Mouse (Mus musculus): Measurements from ENCODE around the gene Gon4l. TPM values are rescaled to one million over a fixed set of nuclear protein-coding genes. Genes with fewer than 3 reads are reported as not detected.
A peak's percentile ranks its signal among the peaks of the same experiment; 100 is the strongest.

Gon4l gene
- polyA plus RNA-seq, 1 experiment = 33.4 TPM

DNA sequence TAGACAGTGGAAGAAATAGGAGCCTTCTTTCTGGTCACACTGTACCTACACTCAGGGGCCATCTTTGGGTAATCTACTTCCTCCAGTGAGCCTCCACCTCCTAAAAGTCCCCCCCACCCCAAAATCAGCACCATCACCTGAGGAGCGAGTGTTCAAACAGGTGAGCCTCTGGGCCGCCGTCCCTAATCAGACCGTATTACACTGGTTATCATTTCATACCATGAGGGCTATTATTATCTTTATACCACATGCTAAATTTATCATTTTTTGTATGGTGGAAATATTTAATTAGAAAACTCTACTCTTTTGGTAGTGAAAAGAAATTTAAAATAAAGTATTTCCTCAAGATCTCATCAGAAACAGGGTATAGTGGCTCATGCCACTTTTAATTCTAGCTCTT, 109.1 kb downstream of the Gon4l start:
- TF ChIP-seq POLR2A (IDR thresholded peaks at IDR 0.05; ENCODE audit: borderline replicate concordance, insufficient read depth, low read length) = no peak
- no peak for TF ChIP-seq CTCF (IDR thresholded peaks at IDR 0.05; ENCODE audit: borderline replicate concordance, insufficient read depth, low read depth, low read length)
- Histone ChIP-seq H3K27ac (ENCODE audit: insufficient read depth, low read length) (no peak overlapping the region), H3K4me1 (ENCODE audit: control insufficient read depth, insufficient read depth, low read length) (no peaks in the 10 kb centered on the region), H3K4me3 (replicated peaks; ENCODE audit: insufficient read depth, low read depth, low read length) (no peak overlapping the region), H3K27me3 (ENCODE audit: control insufficient read depth, insufficient read depth, low read length) (no peaks in the 10 kb centered on the region)
- 98% methylated on average over 4 of the region's 4 CpGs for WGBS
- no peak for DNase-seq

DNA sequence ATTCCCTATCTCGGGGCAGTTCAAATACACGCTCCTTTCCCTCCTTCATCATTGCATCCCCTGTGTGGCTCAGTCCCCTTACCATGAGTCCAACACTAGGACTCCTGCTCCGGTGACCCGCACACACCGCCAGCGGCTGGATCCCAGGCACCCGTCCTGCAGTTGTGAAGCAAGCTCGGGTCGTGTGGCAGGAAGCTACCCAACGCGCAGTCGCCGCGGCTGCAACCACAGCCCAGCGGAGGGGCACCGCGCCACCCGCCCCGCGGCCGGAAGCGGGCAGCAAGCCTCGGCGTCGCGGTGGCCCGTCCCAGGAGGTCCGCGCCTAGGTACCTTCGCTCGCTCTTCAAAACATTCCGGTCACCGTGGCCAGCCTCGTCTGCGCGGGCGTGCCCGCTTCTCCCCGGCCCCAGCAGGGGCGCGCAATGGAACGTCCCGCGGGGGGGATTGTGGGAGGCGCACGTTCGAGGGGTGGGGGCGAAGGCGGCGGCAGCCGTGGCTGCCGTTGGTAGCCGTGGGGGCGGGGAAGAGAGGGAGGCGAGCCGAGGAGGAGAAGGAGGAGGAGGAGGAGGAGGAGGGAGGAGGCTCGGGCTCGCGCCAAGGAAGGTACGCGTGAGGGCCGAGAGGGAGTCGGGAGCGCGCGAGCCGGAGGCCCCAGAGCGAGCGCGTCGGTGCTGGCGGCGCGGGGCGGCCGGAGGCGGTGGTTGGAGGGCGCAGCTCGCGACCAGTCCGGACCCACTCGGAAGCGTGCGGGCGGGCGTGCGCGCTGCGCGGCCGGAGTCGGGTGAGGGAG, 115.0 kb downstream of the Gon4l start:
- Histone ChIP-seq H3K4me3 (replicated peaks; ENCODE audit: insufficient read depth, low read depth, low read length) (peak overlapping the region; percentile 66), H3K4me1 (ENCODE audit: control insufficient read depth, insufficient read depth, low read length) (peaks cover 2% of the 10 kb centered on the region; the same call in 1 of the 2 replicates), H3K27me3 (ENCODE audit: control insufficient read depth, insufficient read depth, low read length) (no peaks in the 10 kb centered on the region), H3K27ac (ENCODE audit: insufficient read depth, low read length) (peak overlapping the region; percentile 64)
- under 1% methylated on average over 59 of the region's 92 CpGs for WGBS
- DNase-seq = peak; percentile 91
- TF ChIP-seq POLR2A (IDR thresholded peaks at IDR 0.05; ENCODE audit: borderline replicate concordance, insufficient read depth, low read length) = peak; percentile 47; the same call in 1 of the 2 replicates
- no peak for TF ChIP-seq CTCF (IDR thresholded peaks at IDR 0.05; ENCODE audit: borderline replicate concordance, insufficient read depth, low read depth, low read length)

DNA sequence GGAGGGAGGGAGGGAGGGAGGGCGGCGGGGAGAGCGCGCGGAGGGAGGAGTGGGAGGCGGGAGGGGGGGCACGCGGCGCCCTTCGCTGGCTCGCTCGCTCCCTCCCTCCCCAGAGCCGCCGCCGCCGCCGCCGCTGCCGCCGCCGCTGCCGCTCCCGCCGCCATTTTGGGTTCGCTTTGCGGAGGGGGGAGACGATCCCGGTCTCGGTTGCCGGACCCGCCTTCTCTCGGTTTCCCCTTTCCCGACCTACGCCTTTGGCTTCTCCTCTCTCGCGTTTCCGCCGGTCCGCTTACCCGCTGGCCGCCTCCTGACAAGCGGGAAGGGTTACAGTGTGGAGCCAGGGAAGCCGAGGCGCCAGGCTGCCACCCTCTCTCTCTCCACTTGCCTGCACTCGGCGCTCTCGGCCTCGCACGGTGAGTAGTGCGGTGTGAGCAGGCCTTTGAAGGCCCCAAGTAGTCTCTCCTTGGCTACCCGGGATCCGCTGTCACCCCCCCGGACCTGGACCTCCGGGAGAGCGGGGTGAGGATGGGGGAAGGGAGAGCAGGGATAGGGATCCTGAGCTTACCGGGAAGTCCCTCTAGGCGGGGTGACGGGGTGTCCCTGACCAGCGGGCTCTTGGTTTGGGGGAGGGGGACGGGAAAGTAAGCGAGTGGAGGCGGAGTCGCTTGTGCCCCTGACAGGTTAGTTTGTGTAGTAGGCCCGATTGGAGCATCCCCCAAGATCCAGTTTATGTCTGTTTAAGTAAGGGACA, 115.7 kb downstream of the Gon4l start, which contains the start of the genes Ash1l and Dap3:
Ash1l (plus strand) TSS at position 47 of the 751 bp plus-strand sequence.
Dap3 (minus strand) TSS at position 606 of the 751 bp plus-strand sequence.
- 1% methylated on average over 43 of the region's 64 CpGs for WGBS
- Histone ChIP-seq H3K27me3 (ENCODE audit: control insufficient read depth, insufficient read depth, low read length) (no peaks in the 10 kb centered on the region), H3K4me3 (replicated peaks; ENCODE audit: insufficient read depth, low read depth, low read length) (peak within 1 kb of the TSS; percentile 77), H3K27ac (ENCODE audit: insufficient read depth, low read length) (peak within 1 kb of the TSS; percentile 92), H3K4me1 (ENCODE audit: control insufficient read depth, insufficient read depth, low read length) (peaks cover 2% of the 10 kb centered on the region; the same call in 1 of the 2 replicates)
- DNase-seq = peak; percentile 79 to 87
- peak; percentile 24; the same call in 1 of the 2 replicates for TF ChIP-seq CTCF (IDR thresholded peaks at IDR 0.05; ENCODE audit: borderline replicate concordance, insufficient read depth, low read depth, low read length)
- 0 out of 2 replicates have a peak, but pooled peaks have one; percentile 19 for TF ChIP-seq POLR2A (IDR thresholded peaks at IDR 0.05; ENCODE audit: borderline replicate concordance, insufficient read depth, low read length)

DNA sequence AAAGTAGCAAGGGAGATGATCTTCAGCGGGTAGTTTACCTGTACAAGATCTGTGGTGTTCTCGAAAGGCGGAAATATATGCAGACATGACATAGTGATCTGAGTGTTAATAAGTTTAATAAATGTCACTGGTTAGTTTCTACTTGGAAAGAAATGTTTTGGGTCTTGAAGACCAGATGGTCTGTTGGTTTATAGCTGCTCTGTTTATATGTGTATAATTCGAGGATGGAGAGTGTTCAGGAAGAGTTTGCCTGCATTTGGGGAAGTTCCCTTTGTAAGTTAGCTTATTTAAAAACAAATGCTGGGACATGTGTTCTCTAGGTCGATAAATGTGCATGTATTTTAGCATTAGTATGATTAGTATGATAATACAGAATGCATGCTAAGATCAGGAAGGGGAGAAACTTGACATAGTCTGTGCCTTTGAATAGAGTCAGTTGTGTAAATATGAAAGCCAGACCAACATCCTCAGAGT, 116.3 kb downstream of the Gon4l start:
- WGBS = under 1% methylated on average over 5 of the region's 5 CpGs

DNA sequence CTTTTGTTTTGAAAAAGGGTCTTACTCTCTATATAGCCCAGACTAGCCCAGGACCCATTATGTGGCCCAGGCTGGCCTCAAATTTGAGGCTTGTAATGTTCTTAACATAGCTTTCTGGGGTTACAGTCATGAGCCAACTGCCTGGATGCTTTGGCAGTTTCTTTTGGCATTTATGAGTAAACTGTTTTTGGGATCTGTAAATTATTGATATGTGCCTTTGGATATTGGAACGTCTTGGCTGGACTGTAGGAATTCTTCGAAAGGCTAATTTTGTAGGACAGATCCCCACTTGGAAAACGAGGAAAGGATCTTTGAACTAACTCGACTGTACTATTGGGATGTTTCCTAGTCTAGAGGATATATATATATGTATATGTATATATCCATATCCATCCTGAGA, 118.2 kb downstream of the Gon4l start:
- TF ChIP-seq POLR2A (IDR thresholded peaks at IDR 0.05; ENCODE audit: borderline replicate concordance, insufficient read depth, low read length) (no peak), CTCF (IDR thresholded peaks at IDR 0.05; ENCODE audit: borderline replicate concordance, insufficient read depth, low read depth, low read length) (no peak)
- Histone ChIP-seq H3K4me3 (replicated peaks; ENCODE audit: insufficient read depth, low read depth, low read length) (no peak overlapping the region), H3K4me1 (ENCODE audit: control insufficient read depth, insufficient read depth, low read length) (peaks cover 2% of the 10 kb centered on the region; the same call in 1 of the 2 replicates), H3K27ac (ENCODE audit: insufficient read depth, low read length) (no peak overlapping the region), H3K27me3 (ENCODE audit: control insufficient read depth, insufficient read depth, low read length) (no peaks in the 10 kb centered on the region)
- 65% methylated on average over 4 of the region's 4 CpGs for WGBS
- no peak for DNase-seq

More for the DNA sequence above, 116.3 kb downstream of the Gon4l start:
- Histone ChIP-seq H3K4me3 (replicated peaks; ENCODE audit: insufficient read depth, low read depth, low read length) (peak overlapping the region; percentile 77), H3K4me1 (ENCODE audit: control insufficient read depth, insufficient read depth, low read length) (peaks cover 2% of the 10 kb centered on the region; the same call in 1 of the 2 replicates), H3K27ac (ENCODE audit: insufficient read depth, low read length) (peak overlapping the region; percentile 92; the same call in 1 of the 2 replicates), H3K27me3 (ENCODE audit: control insufficient read depth, insufficient read depth, low read length) (no peaks in the 10 kb centered on the region)
- TF ChIP-seq CTCF (IDR thresholded peaks at IDR 0.05; ENCODE audit: borderline replicate concordance, insufficient read depth, low read depth, low read length) (no peak), POLR2A (IDR thresholded peaks at IDR 0.05; ENCODE audit: borderline replicate concordance, insufficient read depth, low read length) (no peak)
- no peak for DNase-seq

DNA sequence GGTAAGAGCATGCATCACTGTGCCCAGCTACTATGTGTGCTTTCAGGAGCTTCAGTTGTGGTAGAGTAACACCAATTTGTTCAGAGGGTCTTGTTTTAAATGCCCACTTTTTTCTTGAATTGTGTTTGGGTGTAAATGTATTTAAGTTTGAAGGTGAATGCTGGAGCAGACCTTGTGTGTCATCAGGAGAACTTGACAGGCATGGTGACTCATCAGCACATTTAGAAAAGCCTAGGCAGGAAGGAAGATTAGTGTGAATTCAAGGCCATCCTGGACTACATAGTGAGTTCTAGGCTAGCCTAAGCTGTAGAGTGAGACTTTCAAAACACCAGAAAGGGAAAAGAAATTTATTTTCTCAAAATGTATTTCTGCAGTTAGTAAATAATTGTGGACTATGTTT, 118.7 kb downstream of the Gon4l start:
- TF ChIP-seq POLR2A (IDR thresholded peaks at IDR 0.05; ENCODE audit: borderline replicate concordance, insufficient read depth, low read length) = no peak
- TF ChIP-seq CTCF (IDR thresholded peaks at IDR 0.05; ENCODE audit: borderline replicate concordance, insufficient read depth, low read depth, low read length) = no peak
- H3K4me1 ChIP-seq (ENCODE audit: control insufficient read depth, insufficient read depth, low read length) = peaks cover 2% of the 10 kb centered on the region; the same call in 1 of the 2 replicates
- no peak for DNase-seq
- no peaks in the 10 kb centered on the region for H3K27me3 ChIP-seq (ENCODE audit: control insufficient read depth, insufficient read depth, low read length)
- H3K27ac ChIP-seq (ENCODE audit: insufficient read depth, low read length) = no peak overlapping the region
- no peak overlapping the region for H3K4me3 ChIP-seq (replicated peaks; ENCODE audit: insufficient read depth, low read depth, low read length)

Other genes with a start within 250 kb of the Gon4l start
- gene Arhgef2, start 229.3 kb upstream of the Gon4l start, polyA plus RNA-seq (2012; rRNA removed) = 128 and 129 TPM in 2 replicates
- not detected in 2 replicates for gene Rxfp4, start 182.1 kb upstream of the Gon4l start, polyA plus RNA-seq (2012; rRNA removed)
- 92.7 and 99.6 TPM in 2 replicates for gene Khdc4, start 149.4 kb upstream of the Gon4l start, polyA plus RNA-seq (2012; rRNA removed)
- 57.3 and 64.3 TPM in 2 replicates for gene Rit1, start 118.4 kb upstream of the Gon4l start, polyA plus RNA-seq (2012; rRNA removed)
- gene Syt11, start 60.1 kb upstream of the Gon4l start, polyA plus RNA-seq (2012; rRNA removed) = 414 and 477 TPM in 2 replicates
- gene Msto1, start 78.8 kb downstream of the Gon4l start, polyA plus RNA-seq (2012; rRNA removed) = 37.0 and 38.3 TPM in 2 replicates
- gene Ash1l, start 115.4 kb downstream of the Gon4l start, polyA plus RNA-seq (2012; rRNA removed) = 32.2 and 32.7 TPM in 2 replicates
- 125 and 131 TPM in 2 replicates for gene Dap3, start 116.0 kb downstream of the Gon4l start, polyA plus RNA-seq (2012; rRNA removed)

All from cerebellum, adult 2 months (tissue).